Mouse (Mus musculus): ENCODE measurements around the gene Hes5. TPM values are rescaled to one million over a fixed set of nuclear protein-coding genes. Genes with fewer than 3 reads are reported as not detected.

Gene Hes5
- polyA plus RNA-seq (2012; ENCODE audit: insufficient read depth, insufficient read length, low replicate concordance, missing spikeins) = not detected in 2 replicates

- H3K4me1 ChIP-seq (ENCODE audit: control insufficient read depth, insufficient read depth, low read length) = peaks cover 46% of the 10 kb centered on the region
- peak within 1 kb of the TSS; percentile 71 for H3K27ac ChIP-seq (ENCODE audit: insufficient read depth, low read depth, low read length)
- no peak for TF ChIP-seq CTCF (IDR thresholded peaks at IDR 0.05; ENCODE audit: insufficient read depth, low read depth, low read length)
- peak; percentile 62; the same call in 1 of the 2 replicates for TF ChIP-seq POLR2A (IDR thresholded peaks at IDR 0.05; ENCODE audit: insufficient read depth, low read depth, low read length)
- H3K4me3 ChIP-seq (ENCODE audit: insufficient read depth, low read depth, low read length) = peak within 1 kb of the TSS; percentile 69
- under 1% methylated on average over 65 of the region's 65 CpGs for WGBS
These were observed at the start of gene Hes5 for GRCm38 (mm10) chr4:154960690-154961225. Gene Hes5 (plus strand): TSS chr4:154960923.

GRCm38 (mm10) chr4:154911644-154912043, 49.1 kb upstream of the Hes5 start:
- Histone ChIP-seq H3K4me1 (ENCODE audit: control insufficient read depth, insufficient read depth, low read length) (peaks cover 4% of the 10 kb centered on the region), H3K27ac (ENCODE audit: insufficient read depth, low read depth, low read length) (no peak overlapping the region), H3K4me3 (ENCODE audit: insufficient read depth, low read depth, low read length) (no peak overlapping the region)
- WGBS = 85% methylated on average over 2 of the region's 2 CpGs
- no peak for TF ChIP-seq POLR2A (IDR thresholded peaks at IDR 0.05; ENCODE audit: insufficient read depth, low read depth, low read length)
- no peak for TF ChIP-seq CTCF (IDR thresholded peaks at IDR 0.05; ENCODE audit: insufficient read depth, low read depth, low read length)

- 98% methylated on average over 3 of the region's 3 CpGs for WGBS
- H3K4me1 ChIP-seq (ENCODE audit: control insufficient read depth, insufficient read depth, low read length) = no peaks in the 10 kb centered on the region
- TF ChIP-seq POLR2A (IDR thresholded peaks at IDR 0.05; ENCODE audit: insufficient read depth, low read depth, low read length) (no peak), CTCF (IDR thresholded peaks at IDR 0.05; ENCODE audit: insufficient read depth, low read depth, low read length) (no peak)
- no peak overlapping the region for H3K27ac ChIP-seq (ENCODE audit: insufficient read depth, low read depth, low read length)
- no peak overlapping the region for H3K4me3 ChIP-seq (ENCODE audit: insufficient read depth, low read depth, low read length)
These were observed 46.9 kb upstream of the Hes5 start for GRCm38 (mm10) chr4:154913845-154914244.

GRCm38 (mm10) chr4:154914252-154914651, 46.5 kb upstream of the Hes5 start:
- 95% methylated on average over 4 of the region's 4 CpGs for WGBS
- Histone ChIP-seq H3K27ac (ENCODE audit: insufficient read depth, low read depth, low read length) (no peak overlapping the region), H3K4me1 (ENCODE audit: control insufficient read depth, insufficient read depth, low read length) (no peaks in the 10 kb centered on the region), H3K4me3 (ENCODE audit: insufficient read depth, low read depth, low read length) (no peak overlapping the region)
- TF ChIP-seq POLR2A (IDR thresholded peaks at IDR 0.05; ENCODE audit: insufficient read depth, low read depth, low read length) (no peak), CTCF (IDR thresholded peaks at IDR 0.05; ENCODE audit: insufficient read depth, low read depth, low read length) (no peak)

GRCm38 (mm10) chr4:154914707-154915106, 46.0 kb upstream of the Hes5 start:
- Histone ChIP-seq H3K4me3 (ENCODE audit: insufficient read depth, low read depth, low read length) (no peak overlapping the region), H3K4me1 (ENCODE audit: control insufficient read depth, insufficient read depth, low read length) (no peaks in the 10 kb centered on the region), H3K27ac (ENCODE audit: insufficient read depth, low read depth, low read length) (no peak overlapping the region)
- 91% methylated on average over 3 of the region's 3 CpGs for WGBS
- TF ChIP-seq CTCF (IDR thresholded peaks at IDR 0.05; ENCODE audit: insufficient read depth, low read depth, low read length) = no peak

GRCm38 (mm10) chr4:154915286-154915685, 45.4 kb upstream of the Hes5 start:
- H3K27ac ChIP-seq (ENCODE audit: insufficient read depth, low read depth, low read length) = no peak overlapping the region
- TF ChIP-seq CTCF (IDR thresholded peaks at IDR 0.05; ENCODE audit: insufficient read depth, low read depth, low read length) = no peak
- TF ChIP-seq POLR2A (IDR thresholded peaks at IDR 0.05; ENCODE audit: insufficient read depth, low read depth, low read length) = no peak
- H3K4me3 ChIP-seq (ENCODE audit: insufficient read depth, low read depth, low read length) = no peak overlapping the region
- 81% methylated on average over 10 of the region's 10 CpGs for WGBS
- H3K4me1 ChIP-seq (ENCODE audit: control insufficient read depth, insufficient read depth, low read length) = no peaks in the 10 kb centered on the region

GRCm38 (mm10) chr4:154916662-154917061, 44.1 kb upstream of the Hes5 start:
- H3K27ac ChIP-seq (ENCODE audit: insufficient read depth, low read depth, low read length) = no peak overlapping the region
- TF ChIP-seq POLR2A (IDR thresholded peaks at IDR 0.05; ENCODE audit: insufficient read depth, low read depth, low read length) = no peak
- TF ChIP-seq CTCF (IDR thresholded peaks at IDR 0.05; ENCODE audit: insufficient read depth, low read depth, low read length) = no peak
- 63% methylated on average over 4 of the region's 4 CpGs for WGBS
- H3K4me3 ChIP-seq (ENCODE audit: insufficient read depth, low read depth, low read length) = no peak overlapping the region
- no peaks in the 10 kb centered on the region for H3K4me1 ChIP-seq (ENCODE audit: control insufficient read depth, insufficient read depth, low read length)

- H3K4me1 ChIP-seq (ENCODE audit: control insufficient read depth, insufficient read depth, low read length) = 0 out of 2 replicates have a peak, but pooled peaks cover 2% of the 10 kb centered on the region
- TF ChIP-seq POLR2A (IDR thresholded peaks at IDR 0.05; ENCODE audit: insufficient read depth, low read depth, low read length) = no peak
- H3K27ac ChIP-seq (ENCODE audit: insufficient read depth, low read depth, low read length) = no peak overlapping the region
- no peak overlapping the region for H3K4me3 ChIP-seq (ENCODE audit: insufficient read depth, low read depth, low read length)
- WGBS = 79% methylated on average over 4 of the region's 4 CpGs
These were observed 38.4 kb upstream of the Hes5 start for GRCm38 (mm10) chr4:154922291-154922690.

- WGBS = 79% methylated on average over 5 of the region's 5 CpGs
- H3K27ac ChIP-seq (ENCODE audit: insufficient read depth, low read depth, low read length) = no peak overlapping the region
- H3K4me3 ChIP-seq (ENCODE audit: insufficient read depth, low read depth, low read length) = no peak overlapping the region
- H3K4me1 ChIP-seq (ENCODE audit: control insufficient read depth, insufficient read depth, low read length) = 0 out of 2 replicates have a peak, but pooled peaks cover 2% of the 10 kb centered on the region
- TF ChIP-seq CTCF (IDR thresholded peaks at IDR 0.05; ENCODE audit: insufficient read depth, low read depth, low read length) (no peak), POLR2A (IDR thresholded peaks at IDR 0.05; ENCODE audit: insufficient read depth, low read depth, low read length) (no peak)
These were observed 37.8 kb upstream of the Hes5 start for GRCm38 (mm10) chr4:154922931-154923330.

- H3K27ac ChIP-seq (ENCODE audit: insufficient read depth, low read depth, low read length) = no peak overlapping the region
- H3K4me1 ChIP-seq (ENCODE audit: control insufficient read depth, insufficient read depth, low read length) = 0 out of 2 replicates have a peak, but pooled peaks cover 2% of the 10 kb centered on the region
- no peak for TF ChIP-seq CTCF (IDR thresholded peaks at IDR 0.05; ENCODE audit: insufficient read depth, low read depth, low read length)
- TF ChIP-seq POLR2A (IDR thresholded peaks at IDR 0.05; ENCODE audit: insufficient read depth, low read depth, low read length) = no peak
- WGBS = 61% methylated on average over 4 of the region's 4 CpGs
- H3K4me3 ChIP-seq (ENCODE audit: insufficient read depth, low read depth, low read length) = no peak overlapping the region
These were observed 35.3 kb upstream of the Hes5 start for GRCm38 (mm10) chr4:154925413-154925812.

Measured in olfactory bulb, adult 2 months (tissue).